Mouse (Mus musculus) limb, embryonic 14.5 days (tissue): ENCODE data around the gene Kif27. TPM values are rescaled to one million over a fixed set of nuclear protein-coding genes. Genes with fewer than 3 reads are reported as not detected.

Experiments used
- ATAC-seq: fragments of 200-750 bp; cut with Nextera tagmentation; 2 replicates; pipeline ENCODE4 v1.8.0; 2017; ENCODE audit warnings: low read depth, moderate number of reproducible peaks, moderate TSS enrichment; ENCODE audit not compliant: low FRiP score
- DNase-seq: peaks from one replicate; pipeline ENCODE4 v3.0.0-alpha.2; 2015; ENCODE audit warnings: low spot score
- H3K27ac ChIP-seq: fragments of 300-500 bp; sonication (generic); replicated peaks from 2 replicates; pipeline ENCODE4 v1.5.1; 2014; ENCODE audit warnings: low read depth, mild to moderate bottlenecking, low read length, moderate library complexity, mixed read lengths
- H3K27me3 ChIP-seq: fragments of 300-500 bp; sonication (generic); 2 replicates; pipeline ENCODE4 v1.6.1; 2014; ENCODE audit warnings: low read length, mixed read lengths; ENCODE audit not compliant: control insufficient read depth, insufficient read depth
- H3K36me3 ChIP-seq: fragments of 300-500 bp; sonication (generic); 2 replicates; pipeline ENCODE4 v1.6.1; 2014; ENCODE audit warnings: mild to moderate bottlenecking, low read length, moderate library complexity, mixed read lengths; ENCODE audit not compliant: control insufficient read depth, insufficient read depth
- H3K4me1 ChIP-seq: fragments of 300-500 bp; sonication (generic); 2 replicates; pipeline ENCODE4 v1.6.1; 2014; ENCODE audit warnings: antibody characterized with exemption, low read length, mixed read lengths; ENCODE audit not compliant: control insufficient read depth, insufficient read depth
- H3K4me2 ChIP-seq: fragments of 300-500 bp; sonication (generic); replicated peaks from 2 replicates; pipeline ENCODE4 v1.6.1; 2014; ENCODE audit warnings: low read depth, mild to moderate bottlenecking, low read length, moderate library complexity; ENCODE audit not compliant: severe bottlenecking
- H3K4me3 ChIP-seq: fragments of 300-500 bp; sonication (generic); replicated peaks from 2 replicates; pipeline ENCODE4 v1.5.1; 2014; ENCODE audit warnings: low read length
- H3K9ac ChIP-seq: fragments of 300-500 bp; sonication (generic); 2 replicates; pipeline ENCODE4 v1.6.1; 2014; ENCODE audit warnings: mild to moderate bottlenecking, low read depth, low read length, moderate library complexity; ENCODE audit not compliant: severe bottlenecking
- H3K9me3 ChIP-seq: fragments of 300-500 bp; sonication (generic); 2 replicates; pipeline ENCODE4 v1.6.1; 2016; ENCODE audit warnings: low read length; ENCODE audit not compliant: control insufficient read depth
- POLR2A ChIP-seq: fragments of 200-500 bp; IDR thresholded peaks from 2 replicates; pipeline ENCODE4 v1.8.0; 2012; ENCODE audit warnings: inconsistent platforms, mild to moderate bottlenecking, moderate library complexity, borderline replicate concordance; ENCODE audit not compliant: insufficient read depth, insufficient read length; ENCODE audit errors: extremely low read depth
- WGBS: fragments of 180-500 bp; shearing (Covaris S2); extraction: QIAGEN DNeasy Blood & Tissue Kit; methylation state at CpG from one replicate; pipeline ENCODE4 v1.1.7; 2014; 5-methylcytosine and 5-hydroxymethylcytosine counted together
- polyA plus RNA-seq, 2 experiments: library from polyadenylated mRNA; depleted of rRNA in 1 of 2; stranded (reverse) in 1 of 2; unstranded in 1 of 2; fragments of >200 nt; fragmentation: Nextera tagmentation in 1 of 2; extraction: Ambion mirVana in 1 of 2; gene quantifications; 2 replicates each; pipeline versions ENCODE4 v1.2.1 to v1.2.3; 2012 to 2014

The Kif27 gene
- polyA plus RNA-seq, 2 experiments, result 0.39 to 0.89 TPM

DNA sequence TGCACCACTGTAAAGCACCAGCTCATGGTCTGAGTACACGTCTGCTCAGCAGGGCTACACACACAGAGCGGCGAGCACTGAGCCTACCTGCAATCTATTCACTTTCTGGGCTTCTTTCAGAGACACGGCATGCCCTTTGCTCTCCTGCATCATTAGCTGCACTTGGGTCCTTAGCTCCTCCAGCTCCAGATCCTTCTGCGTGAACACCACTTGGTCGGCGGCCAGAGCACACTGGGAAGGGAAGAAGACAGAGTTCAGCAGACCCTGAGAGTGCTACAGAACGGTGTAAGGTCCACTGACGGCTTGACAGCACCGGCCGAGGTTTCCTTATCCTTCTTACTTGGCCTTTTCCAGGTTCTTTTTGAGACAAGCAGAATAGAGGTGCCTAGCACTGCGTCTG lies 21.5 kb downstream of the Kif27 start:
- no peaks in the 10 kb centered on the region for H3K36me3 ChIP-seq
- H3K9me3 ChIP-seq, result no peaks in the 10 kb centered on the region
- H3K4me2 ChIP-seq, result no peak overlapping the region
- H3K27me3 ChIP-seq, result no peaks in the 10 kb centered on the region
- no peak for TF ChIP-seq POLR2A
- H3K4me1 ChIP-seq, result no peaks in the 10 kb centered on the region
- 83% methylated on average over 12 of the region's 12 CpGs for WGBS
- no peak overlapping the region for H3K27ac ChIP-seq
- no peak overlapping the region for H3K9ac ChIP-seq
- ATAC-seq, result no peak
- DNase-seq, result no peak
- H3K4me3 ChIP-seq, result no peak overlapping the region

DNA sequence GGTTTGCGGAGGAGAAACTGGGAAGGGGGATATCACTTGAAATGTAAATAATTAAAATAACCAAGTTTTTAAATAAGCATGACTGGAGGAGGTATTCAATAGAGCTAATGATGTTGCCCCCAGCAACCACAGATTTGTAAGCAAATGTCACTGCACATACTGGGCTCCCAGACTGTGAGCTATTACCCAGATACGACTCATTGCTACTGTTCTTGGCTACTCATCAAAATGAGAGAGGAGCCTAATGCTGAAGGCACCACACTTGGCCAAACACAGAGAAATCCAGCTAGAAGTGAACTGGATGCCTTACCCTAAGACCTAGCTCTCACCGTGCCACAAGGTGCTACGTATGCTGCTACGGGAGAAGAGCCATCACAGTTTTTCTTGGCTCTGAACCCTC lies 24.8 kb downstream of the Kif27 start:
- Histone ChIP-seq H3K4me3 (no peak overlapping the region), H3K27ac (no peak overlapping the region), H3K9me3 (no peaks in the 10 kb centered on the region), H3K36me3 (no peaks in the 10 kb centered on the region), H3K4me1 (no peaks in the 10 kb centered on the region), H3K4me2 (no peak overlapping the region), H3K27me3 (no peaks in the 10 kb centered on the region), H3K9ac (no peak overlapping the region)
- ATAC-seq (no peak), DNase-seq (no peak)
- TF ChIP-seq POLR2A, result no peak
- 96% methylated on average over 5 of the region's 5 CpGs for WGBS

DNA sequence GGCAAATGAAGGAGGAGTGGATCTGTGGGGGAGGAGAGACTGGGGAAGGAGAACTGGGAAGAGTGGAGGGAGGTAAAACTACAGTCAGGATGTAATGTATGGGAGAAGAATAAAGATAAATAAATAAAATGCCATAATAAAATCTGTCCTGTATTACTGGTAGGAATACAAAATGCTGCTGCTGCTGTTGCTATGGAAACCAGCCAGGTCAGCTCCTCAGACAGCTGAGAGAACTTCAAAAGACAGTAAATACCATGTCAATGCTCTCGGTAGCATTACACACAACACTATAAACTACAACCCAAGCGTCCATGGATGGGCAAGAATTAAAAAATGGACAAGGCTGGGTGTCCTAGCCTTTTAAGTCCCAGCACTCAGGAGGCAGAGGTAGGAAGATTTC lies 41.2 kb downstream of the Kif27 start:
- H3K4me1 ChIP-seq, result no peaks in the 10 kb centered on the region

DNA sequence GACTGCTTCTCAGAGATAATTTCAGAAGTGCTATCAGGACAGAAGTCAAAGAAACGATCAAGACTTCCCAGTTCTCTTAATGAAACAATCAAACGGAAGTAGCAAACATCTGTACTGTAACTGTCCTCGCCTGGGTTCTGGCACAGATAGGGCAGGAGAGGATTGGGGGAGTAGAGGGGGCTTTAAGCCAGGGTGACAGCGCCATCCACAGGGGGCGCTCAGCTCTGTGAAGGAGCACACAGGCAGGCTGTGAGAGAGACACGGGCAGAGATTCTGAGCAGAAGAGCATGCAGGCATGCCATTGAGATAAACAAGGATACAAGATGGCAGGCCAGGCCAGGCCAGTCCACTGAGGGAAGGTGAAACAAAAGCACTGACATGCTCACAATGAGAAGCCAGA lies 43.9 kb downstream of the Kif27 start:
- no peak overlapping the region for H3K9ac ChIP-seq
- H3K4me3 ChIP-seq, result no peak overlapping the region
- no peaks in the 10 kb centered on the region for H3K4me1 ChIP-seq
- H3K27me3 ChIP-seq, result no peaks in the 10 kb centered on the region
- no peaks in the 10 kb centered on the region for H3K9me3 ChIP-seq
- no peak for TF ChIP-seq POLR2A
- H3K36me3 ChIP-seq, result no peaks in the 10 kb centered on the region
- H3K4me2 ChIP-seq, result no peak overlapping the region
- 54% methylated on average over 6 of the region's 6 CpGs for WGBS
- no peak for ATAC-seq
- no peak for DNase-seq
- H3K27ac ChIP-seq, result no peak overlapping the region

More for the DNA sequence above, 41.2 kb downstream of the Kif27 start:
- no peak for TF ChIP-seq POLR2A
- Histone ChIP-seq H3K27ac (no peak overlapping the region), H3K36me3 (no peaks in the 10 kb centered on the region), H3K4me2 (no peak overlapping the region), H3K27me3 (no peaks in the 10 kb centered on the region), H3K9me3 (no peaks in the 10 kb centered on the region), H3K9ac (no peak overlapping the region), H3K4me3 (no peak overlapping the region)
- ATAC-seq, result no peak
- WGBS, result 63% methylated on average over 2 of the region's 2 CpGs
- no peak for DNase-seq

DNA sequence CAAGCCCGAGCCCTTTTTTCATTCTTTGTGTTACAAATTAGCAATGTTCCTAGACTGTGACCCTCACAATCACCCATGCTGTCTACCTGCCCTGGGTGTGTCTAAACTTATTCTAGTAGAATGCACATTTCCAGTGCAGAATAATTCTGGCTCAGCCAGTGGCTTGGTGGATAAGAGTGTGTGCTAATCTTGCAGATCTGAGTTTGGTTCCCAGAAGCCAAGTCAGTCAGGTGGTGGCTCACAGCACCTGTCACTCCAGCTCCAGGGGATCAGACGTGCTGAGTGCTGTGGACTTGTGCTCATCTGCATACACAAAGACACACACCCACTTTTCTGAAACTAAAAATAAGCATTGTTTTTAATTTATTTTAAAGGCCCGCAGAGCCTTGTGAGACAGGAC lies 45.2 kb downstream of the Kif27 start:
- Histone ChIP-seq H3K4me3 (no peak overlapping the region), H3K36me3 (no peaks in the 10 kb centered on the region), H3K27me3 (no peaks in the 10 kb centered on the region), H3K9me3 (no peaks in the 10 kb centered on the region), H3K4me2 (no peak overlapping the region), H3K27ac (no peak overlapping the region), H3K9ac (no peak overlapping the region), H3K4me1 (no peaks in the 10 kb centered on the region)
- no peak for TF ChIP-seq POLR2A
- DNase-seq, result no peak
- 75% methylated on average over 3 of the region's 3 CpGs for WGBS
- no peak for ATAC-seq

DNA sequence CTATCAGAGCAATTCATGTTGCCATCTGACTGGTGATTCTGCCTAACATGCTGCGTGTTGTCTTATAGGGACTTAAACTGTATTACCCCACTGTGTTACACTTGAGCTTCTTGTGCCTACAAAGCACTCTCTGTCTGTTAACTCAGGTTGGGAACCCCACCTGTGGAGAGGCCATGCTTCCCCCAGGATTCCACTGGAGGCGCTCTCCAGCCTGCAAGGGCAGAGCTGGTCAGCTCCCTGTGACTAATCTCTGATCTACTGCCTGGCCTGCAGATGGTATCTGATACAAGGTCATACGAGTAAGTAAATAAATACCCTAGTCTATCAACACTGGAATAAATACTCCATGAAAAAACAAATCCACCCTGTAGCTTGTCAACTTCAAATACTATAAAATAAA lies 47.6 kb downstream of the Kif27 start:
- Histone ChIP-seq H3K27ac (no peak overlapping the region), H3K36me3 (no peaks in the 10 kb centered on the region), H3K9ac (no peak overlapping the region), H3K4me1 (no peaks in the 10 kb centered on the region), H3K4me3 (no peak overlapping the region), H3K4me2 (no peak overlapping the region), H3K9me3 (no peaks in the 10 kb centered on the region), H3K27me3 (no peaks in the 10 kb centered on the region)
- WGBS, result 44% methylated on average over 3 of the region's 3 CpGs
- no peak for TF ChIP-seq POLR2A
- ATAC-seq (no peak), DNase-seq (no peak)
